Mouse (Mus musculus): ENCODE results near the gene Tmem234. TPM values are rescaled to one million over a fixed set of nuclear protein-coding genes. Genes with fewer than 3 reads are reported as not detected.

Gene Tmem234
- polyA plus RNA-seq, 1 experiment from 2014 or later, result 198 TPM

- Histone ChIP-seq H3K4me2 (no peak overlapping the region), H3K9ac (replicated peaks) (no peak overlapping the region), H3K36me3 (peaks cover 56% of the 10 kb centered on the region), H3K9me3 (replicated peaks) (no peaks in the 10 kb centered on the region), H3K27me3 (replicated peaks) (no peaks in the 10 kb centered on the region), H3K27ac (replicated peaks) (no peak overlapping the region), H3K4me3 (replicated peaks) (no peak overlapping the region), H3K4me1 (peaks cover 8% of the 10 kb centered on the region; the same call in 1 of the 2 replicates)
- ATAC-seq (ENCODE audit: low FRiP score), result no peak
- 91% methylated on average over 6 of the region's 6 CpGs for WGBS
Measured at GRCm38 (mm10) chr4:129645204-129645603, 44.7 kb downstream of the Tmem234 start.

- WGBS, result 93% methylated on average over 1 of the region's 1 CpGs
- Histone ChIP-seq H3K4me3 (replicated peaks) (no peak overlapping the region), H3K4me1 (no peaks in the 10 kb centered on the region), H3K27me3 (replicated peaks) (no peaks in the 10 kb centered on the region), H3K4me2 (no peak overlapping the region), H3K9me3 (replicated peaks) (no peaks in the 10 kb centered on the region), H3K36me3 (peaks cover 81% of the 10 kb centered on the region), H3K9ac (replicated peaks) (no peak overlapping the region), H3K27ac (replicated peaks) (no peak overlapping the region)
- no peak for ATAC-seq (ENCODE audit: low FRiP score)
Measured at GRCm38 (mm10) chr4:129648656-129649055, 48.2 kb downstream of the Tmem234 start.

GRCm38 (mm10) chr4:129650359-129650758, 49.9 kb downstream of the Tmem234 start:
- ATAC-seq (ENCODE audit: low FRiP score), result no peak
- no peak overlapping the region for H3K9ac ChIP-seq (replicated peaks)
- no peaks in the 10 kb centered on the region for H3K27me3 ChIP-seq (replicated peaks)
- no peaks in the 10 kb centered on the region for H3K4me1 ChIP-seq
- H3K9me3 ChIP-seq (replicated peaks), result no peaks in the 10 kb centered on the region
- no peak overlapping the region for H3K27ac ChIP-seq (replicated peaks)
- H3K4me3 ChIP-seq (replicated peaks), result no peak overlapping the region
- H3K4me2 ChIP-seq, result no peak overlapping the region
- peaks cover 85% of the 10 kb centered on the region for H3K36me3 ChIP-seq
- 94% methylated on average over 8 of the region's 8 CpGs for WGBS

- H3K4me2 ChIP-seq, result no peak overlapping the region
- H3K4me3 ChIP-seq (replicated peaks), result no peak overlapping the region
- no peak overlapping the region for H3K27ac ChIP-seq (replicated peaks)
- peaks cover 87% of the 10 kb centered on the region for H3K36me3 ChIP-seq
- no peaks in the 10 kb centered on the region for H3K4me1 ChIP-seq
- no peaks in the 10 kb centered on the region for H3K27me3 ChIP-seq (replicated peaks)
- H3K9me3 ChIP-seq (replicated peaks), result no peaks in the 10 kb centered on the region
- 92% methylated on average over 14 of the region's 14 CpGs for WGBS
- no peak for ATAC-seq (ENCODE audit: low FRiP score)
- H3K9ac ChIP-seq (replicated peaks), result no peak overlapping the region
Measured at GRCm38 (mm10) chr4:129654770-129655169, 54.3 kb downstream of the Tmem234 start.

GRCm38 (mm10) chr4:129661584-129661983, 61.1 kb downstream of the Tmem234 start:
- H3K9me3 ChIP-seq (replicated peaks), result no peaks in the 10 kb centered on the region
- no peak for ATAC-seq (ENCODE audit: low FRiP score)
- H3K27me3 ChIP-seq (replicated peaks), result no peaks in the 10 kb centered on the region
- no peak overlapping the region for H3K27ac ChIP-seq (replicated peaks)
- H3K4me1 ChIP-seq, result no peaks in the 10 kb centered on the region
- 84% methylated on average over 3 of the region's 3 CpGs for WGBS
- no peak overlapping the region for H3K4me3 ChIP-seq (replicated peaks)
- H3K36me3 ChIP-seq, result peaks cover 53% of the 10 kb centered on the region
- no peak overlapping the region for H3K9ac ChIP-seq (replicated peaks)
- H3K4me2 ChIP-seq, result no peak overlapping the region

GRCm38 (mm10) chr4:129662255-129662813, 61.9 kb downstream of the Tmem234 start:
- Histone ChIP-seq H3K4me1 (no peaks in the 10 kb centered on the region), H3K27ac (replicated peaks) (no peak overlapping the region), H3K4me3 (replicated peaks) (no peak overlapping the region), H3K9me3 (replicated peaks) (no peaks in the 10 kb centered on the region), H3K36me3 (peaks cover 51% of the 10 kb centered on the region), H3K27me3 (replicated peaks) (no peaks in the 10 kb centered on the region), H3K4me2 (no peak overlapping the region), H3K9ac (replicated peaks) (no peak overlapping the region)
- 86% methylated on average over 3 of the region's 3 CpGs for WGBS
- ATAC-seq (ENCODE audit: low FRiP score), result no peak

- peak overlapping the region; percentile 92 for H3K27ac ChIP-seq (replicated peaks)
- WGBS, result 10% methylated on average over 12 of the region's 12 CpGs
- no peak for ATAC-seq (ENCODE audit: low FRiP score)
- H3K4me2 ChIP-seq, result peak overlapping the region; percentile 74
- peaks cover 24% of the 10 kb centered on the region for H3K4me1 ChIP-seq
- no peaks in the 10 kb centered on the region for H3K9me3 ChIP-seq (replicated peaks)
- peak overlapping the region; percentile 90 for H3K9ac ChIP-seq (replicated peaks)
- H3K27me3 ChIP-seq (replicated peaks), result no peaks in the 10 kb centered on the region
- peaks cover 18% of the 10 kb centered on the region for H3K36me3 ChIP-seq
- peak overlapping the region; percentile 90 for H3K4me3 ChIP-seq (replicated peaks)
Measured at GRCm38 (mm10) chr4:129671491-129672082, 71.1 kb downstream of the Tmem234 start.

GRCm38 (mm10) chr4:129672083-129672877, 71.8 kb downstream of the Tmem234 start, which contains the start of gene Kpna6:
Kpna6 (minus strand) TSS chr4:129672767.
- Histone ChIP-seq H3K9me3 (replicated peaks) (no peaks in the 10 kb centered on the region), H3K4me3 (replicated peaks) (peak within 1 kb of the TSS; percentile 90), H3K9ac (replicated peaks) (peak within 1 kb of the TSS; percentile 90), H3K4me1 (peaks cover 24% of the 10 kb centered on the region), H3K4me2 (peak within 1 kb of the TSS; percentile 74), H3K27ac (replicated peaks) (peak within 1 kb of the TSS; percentile 92), H3K27me3 (replicated peaks) (no peaks in the 10 kb centered on the region), H3K36me3 (peaks cover 21% of the 10 kb centered on the region)
- ATAC-seq (ENCODE audit: low FRiP score), result peak; percentile 88
- under 1% methylated on average over 63 of the region's 65 CpGs for WGBS

GRCm38 (mm10) chr4:129672878-129673449, 72.5 kb downstream of the Tmem234 start:
- peak overlapping the region; percentile 90 for H3K9ac ChIP-seq (replicated peaks)
- H3K4me1 ChIP-seq, result peaks cover 24% of the 10 kb centered on the region
- H3K36me3 ChIP-seq, result peaks cover 23% of the 10 kb centered on the region
- H3K27ac ChIP-seq (replicated peaks), result peak overlapping the region; percentile 92
- peak overlapping the region; percentile 74 for H3K4me2 ChIP-seq
- H3K9me3 ChIP-seq (replicated peaks), result no peaks in the 10 kb centered on the region
- no peaks in the 10 kb centered on the region for H3K27me3 ChIP-seq (replicated peaks)
- ATAC-seq (ENCODE audit: low FRiP score), result peak; percentile 67; the same call in 1 of the 2 replicates
- H3K4me3 ChIP-seq (replicated peaks), result peak overlapping the region; percentile 90
- 9% methylated on average over 10 of the region's 10 CpGs for WGBS
